Comparison of ENCODE assay signal across 8 mouse cellular contexts in genomic region chr2:10098598-10099215, GRCm38 (mm10). TPM values are rescaled to one million over a fixed set of nuclear protein-coding genes. Genes with fewer than 3 reads are reported as not detected.
DNase-seq lines count a peak whose midpoint lies in the region; ATAC-seq and TF ChIP-seq lines count a peak whose summit lies in the region.

No protein-coding gene starts in this region.

- intact Hi-C loops in heart, postnatal 25 days (cut with DNase I): loop anchor here (10.0 kb wide), 1 partner anchor 1424 kb away; no protein-coding TSS in a partner anchor

- no peak overlapping the region for H3K27ac ChIP-seq in heart, postnatal 0 days (ENCODE audit: low read depth)
- H3K27ac ChIP-seq in embryonic facial prominence, embryonic 14.5 days (replicated peaks; ENCODE audit: low read depth, low read length): no peak overlapping the region

- peaks cover under 1% of the 10 kb centered on the region; the same call in 1 of the 2 replicates for H3K36me3 ChIP-seq in heart, postnatal 0 days (replicated peaks; ENCODE audit: control insufficient read depth, insufficient read depth, low read length)
- no peaks in the 10 kb centered on the region for H3K36me3 ChIP-seq in embryonic facial prominence, embryonic 14.5 days (ENCODE audit: control insufficient read depth, insufficient read depth, low read length)

- TF ChIP-seq EP300 in heart, postnatal 0 days (IDR thresholded peaks at IDR 0.05; ENCODE audit: low read depth): no peak

- H3K9ac ChIP-seq in heart, postnatal 0 days (replicated peaks; ENCODE audit: low read depth, low read length): no peak overlapping the region
- H3K9ac ChIP-seq in embryonic facial prominence, embryonic 14.5 days (ENCODE audit: low read depth, low read length): no peak overlapping the region

- TF ChIP-seq CTCF in heart, postnatal 0 days (IDR thresholded peaks at IDR 0.05; ENCODE audit: low read depth): peak; percentile 68

- no peaks in the 10 kb centered on the region for H3K9me3 ChIP-seq in heart, postnatal 0 days (replicated peaks; ENCODE audit: control insufficient read depth, low read length)
- H3K9me3 ChIP-seq in embryonic facial prominence, embryonic 14.5 days (ENCODE audit: control insufficient read depth, low read length): no peaks in the 10 kb centered on the region

- no peak overlapping the region for H3K4me3 ChIP-seq in heart, postnatal 0 days (ENCODE audit: low read depth, low read length)
- H3K4me3 ChIP-seq in embryonic facial prominence, embryonic 14.5 days (ENCODE audit: low read depth, low read length): no peak overlapping the region

- 0 out of 2 replicates have a peak, but pooled peaks have one; percentile 11 for ATAC-seq in heart, postnatal 0 days (ENCODE audit: insufficient read depth, low read depth)
- 0 out of 2 replicates have a peak, but pooled peaks have one; percentile 15 for ATAC-seq in embryonic facial prominence, embryonic 14.5 days (ENCODE audit: low read depth)

- no peaks in the 10 kb centered on the region for H3K27me3 ChIP-seq in heart, postnatal 0 days (ENCODE audit: control insufficient read depth, insufficient read depth, low read length)
- H3K27me3 ChIP-seq in embryonic facial prominence, embryonic 14.5 days (replicated peaks; ENCODE audit: control insufficient read depth, insufficient read depth, low read length): no peaks in the 10 kb centered on the region

- 27% methylated on average over 9 of the region's 9 CpGs for WGBS in heart, postnatal 0 days
- WGBS in embryonic facial prominence, embryonic 14.5 days: 34% methylated on average over 9 of the region's 9 CpGs

- no peak overlapping the region for H3K4me2 ChIP-seq in heart, postnatal 0 days (ENCODE audit: low read depth, low read length)
- H3K4me2 ChIP-seq in embryonic facial prominence, embryonic 14.5 days (ENCODE audit: low read depth, low read length): no peak overlapping the region

- no peaks in the 10 kb centered on the region for H3K4me1 ChIP-seq in heart, postnatal 0 days (ENCODE audit: control insufficient read depth, insufficient read depth)
- H3K4me1 ChIP-seq in embryonic facial prominence, embryonic 14.5 days (ENCODE audit: control insufficient read depth, insufficient read depth, low read length): no peaks in the 10 kb centered on the region

- no peak for DNase-seq in heart, postnatal 0 days (ENCODE audit: low spot score)
- DNase-seq in heart, postnatal 25 days (ENCODE audit: low spot score): no peak
- DNase-seq in B cell, adult 2 months: peak; percentile 60 to 61
- DNase-seq in adrenal gland, postnatal 10 days: peak; percentile 71
- peak; percentile 53 for DNase-seq in embryonic facial prominence, embryonic 14.5 days (ENCODE audit: low spot score)
- DNase-seq in kidney, postnatal 25 days: peak; percentile 44 to 73
- peak; percentile 61 for DNase-seq in mesoderm, embryonic 11.5 days (ENCODE audit: low read depth, low spot score)
- no peak for DNase-seq in yolk sac, embryonic 10.5 days (ENCODE audit: low spot score)

RNA-seq across cellular contexts. Expression of gene Kin, which starts 18.3 kb away (rescaled TPM):
- total RNA-seq in heart, postnatal 0 days (2014; rRNA removed; ENCODE audit: low replicate concordance): 0.19 and 9.7 TPM in 2 replicates
- polyA plus RNA-seq in heart, postnatal 0 days (2015; fragmentation: Nextera tagmentation; extraction: Ambion mirVana): 18.9 and 20.7 TPM in 2 replicates
- total RNA-seq in heart, postnatal 25 days (2021): 10 to 100 TPM in 1 of 2 experiments, 1 to 10 TPM in 1; 6.1 to 11.0 TPM
- total RNA-seq in adrenal gland, postnatal 10 days (2021): 10 to 100 TPM; 16.5 to 20.0 TPM
- 22.7 and 24.3 TPM in 2 replicates for polyA plus RNA-seq in embryonic facial prominence, embryonic 14.5 days (2014; fragmentation: Nextera tagmentation; extraction: Ambion mirVana)

RNA-seq across cellular contexts. Expression of gene Atp5c1, which starts 18.4 kb away (rescaled TPM):
- 1,755 and 1,815 TPM in 2 replicates for total RNA-seq in heart, postnatal 0 days (2014; rRNA removed; ENCODE audit: low replicate concordance)
- polyA plus RNA-seq in heart, postnatal 0 days (2015; fragmentation: Nextera tagmentation; extraction: Ambion mirVana): 2,592 and 2,686 TPM in 2 replicates
- 1,000 to 10,000 TPM; 1,456 to 1,515 TPM for total RNA-seq in heart, postnatal 25 days (2021)
- total RNA-seq in adrenal gland, postnatal 10 days (2021): 100 to 1,000 TPM; 597 to 695 TPM
- 611 and 614 TPM in 2 replicates for polyA plus RNA-seq in embryonic facial prominence, embryonic 14.5 days (2014; fragmentation: Nextera tagmentation; extraction: Ambion mirVana)

RNA-seq across cellular contexts. Expression of gene Itih2, which starts 32.5 kb away (rescaled TPM):
- total RNA-seq in heart, postnatal 0 days (2014; rRNA removed; ENCODE audit: low replicate concordance): 0.85 and 1.1 TPM in 2 replicates
- polyA plus RNA-seq in heart, postnatal 0 days (2015; fragmentation: Nextera tagmentation; extraction: Ambion mirVana): 0.32 and 0.42 TPM in 2 replicates
- total RNA-seq in heart, postnatal 25 days (2021): under 1 TPM; 0.47 to 0.70 TPM
- total RNA-seq in adrenal gland, postnatal 10 days (2021): 100 to 1,000 TPM; 190 to 443 TPM
- 3.6 and 3.8 TPM in 2 replicates for polyA plus RNA-seq in embryonic facial prominence, embryonic 14.5 days (2014; fragmentation: Nextera tagmentation; extraction: Ambion mirVana)

RNA-seq across cellular contexts. Expression of gene Taf3, which starts 50.3 kb away (rescaled TPM):
- total RNA-seq in heart, postnatal 0 days (2014; rRNA removed; ENCODE audit: low replicate concordance): 2.2 and 3.0 TPM in 2 replicates
- polyA plus RNA-seq in heart, postnatal 0 days (2015; fragmentation: Nextera tagmentation; extraction: Ambion mirVana): 6.3 and 6.6 TPM in 2 replicates
- total RNA-seq in heart, postnatal 25 days (2021): 1 to 10 TPM; 7.9 to 9.4 TPM
- 10 to 100 TPM in 1 of 2 experiments, 1 to 10 TPM in 1; 9.6 to 10.6 TPM for total RNA-seq in adrenal gland, postnatal 10 days (2021)
- 10.9 and 11.6 TPM in 2 replicates for polyA plus RNA-seq in embryonic facial prominence, embryonic 14.5 days (2014; fragmentation: Nextera tagmentation; extraction: Ambion mirVana)

RNA-seq across cellular contexts. Expression of gene Itih5, which starts 54.7 kb away (rescaled TPM):
- 11.3 and 42.9 TPM in 2 replicates for total RNA-seq in heart, postnatal 0 days (2014; rRNA removed; ENCODE audit: low replicate concordance)
- polyA plus RNA-seq in heart, postnatal 0 days (2015; fragmentation: Nextera tagmentation; extraction: Ambion mirVana): 7.3 and 7.4 TPM in 2 replicates
- 1 to 10 TPM; 7.1 to 8.2 TPM for total RNA-seq in heart, postnatal 25 days (2021)
- total RNA-seq in adrenal gland, postnatal 10 days (2021): 10 to 100 TPM; 43.5 to 46.6 TPM
- 21.5 and 22.5 TPM in 2 replicates for polyA plus RNA-seq in embryonic facial prominence, embryonic 14.5 days (2014; fragmentation: Nextera tagmentation; extraction: Ambion mirVana)

Comparison
In these comparisons a context has a peak if more than half of its experiments do, and no peak if none do; other contexts are left out.
1. DNase-seq: peak in B cell, adult 2 months (2 of 2), adrenal gland, postnatal 10 days (single experiment), embryonic facial prominence, embryonic 14.5 days (single experiment), kidney, postnatal 25 days (2 of 2) and mesoderm, embryonic 11.5 days (single experiment); none in heart, postnatal 0 days (single experiment), heart, postnatal 25 days (single experiment) and yolk sac, embryonic 10.5 days (single experiment).
2. RNA of gene Itih2, which starts 32.5 kb away (total RNA-seq): 190 to 443 TPM in adrenal gland, postnatal 10 days; 0.85 to 1.1 TPM in heart, postnatal 0 days and 0.47 to 0.70 TPM in heart, postnatal 25 days; every median in the first group is over 10 times any median in the second.